Mouse (Mus musculus) layer of hippocampus, adult 18-20 months (tissue): ENCODE measurements at regions not wholly inside any gene's neighbourhood (a gene's known extent, or its start where the extent isn't known, plus 50 kb on each side); places are given as distances from the start of the nearest gene placed in this dataset.
"Not testable (repeated sequence)": the region's sequence is repeated elsewhere in the genome, so short reads cannot be mapped to it uniquely, and the experiment has no call there.

Experiments used
- DNase-seq, 2 experiments: peaks; one replicate each; pipeline ENCODE4 v3.0.0; 2022; ENCODE audit warnings: low spot score in 2 of 2

GRCm38 (mm10) chr11:20390622-20391021 lies 58.1 kb upstream of the Slc1a4 start:
- no peak for DNase-seq

GRCm38 (mm10) chr11:20393302-20393701 lies 60.8 kb upstream of the Slc1a4 start:
- DNase-seq: not testable (repeated sequence)

GRCm38 (mm10) chr11:20393807-20394206 lies 61.3 kb upstream of the Slc1a4 start:
- not testable (repeated sequence) for DNase-seq

GRCm38 (mm10) chr11:20395848-20396203 lies 63.3 kb upstream of the Slc1a4 start:
- no peak for DNase-seq

- peak; percentile 9 to 46 for DNase-seq
These were observed 63.8 kb upstream of the Slc1a4 start for GRCm38 (mm10) chr11:20396204-20396848.

- DNase-seq: no peak
These were observed 64.4 kb upstream of the Slc1a4 start for GRCm38 (mm10) chr11:20396884-20397283.

GRCm38 (mm10) chr11:20400302-20401234 lies 68.1 kb upstream of the Slc1a4 start:
- DNase-seq: peak; percentile 79 to 88

GRCm38 (mm10) chr11:20403456-20403855 lies 70.9 kb upstream of the Slc1a4 start:
- DNase-seq: no peak

GRCm38 (mm10) chr11:20404476-20404875 lies 72.0 kb upstream of the Slc1a4 start:
- no peak for DNase-seq

- DNase-seq: no peak
These were observed 85.6 kb upstream of the Slc1a4 start for GRCm38 (mm10) chr11:20418141-20418540.

GRCm38 (mm10) chr11:20420876-20421275 lies 88.4 kb upstream of the Slc1a4 start:
- no peak for DNase-seq

- DNase-seq: no peak
These were observed 103.5 kb upstream of the Slc1a4 start for GRCm38 (mm10) chr11:20436057-20436456.

GRCm38 (mm10) chr11:20442476-20442875 lies 100.6 kb upstream of the Sertad2 start:
- DNase-seq: no peak

GRCm38 (mm10) chr11:20445061-20445902 lies 97.8 kb upstream of the Sertad2 start:
- DNase-seq: no peak

- DNase-seq: peak; percentile 24 to 65
These were observed 97.2 kb upstream of the Sertad2 start for GRCm38 (mm10) chr11:20445903-20446264.

- DNase-seq: no peak
These were observed 90.2 kb upstream of the Sertad2 start for GRCm38 (mm10) chr11:20452901-20453300.

GRCm38 (mm10) chr11:20453786-20454185 lies 89.3 kb upstream of the Sertad2 start:
- DNase-seq: no peak

- DNase-seq: peak; percentile 77 to 85
These were observed 87.8 kb upstream of the Sertad2 start for GRCm38 (mm10) chr11:20455085-20455864.

GRCm38 (mm10) chr11:20455865-20456648 lies 87.0 kb upstream of the Sertad2 start:
- DNase-seq: no peak

- DNase-seq: no peak
These were observed 83.9 kb upstream of the Sertad2 start for GRCm38 (mm10) chr11:20459140-20459539.
